Mouse (Mus musculus): ENCODE measurements at regions not wholly inside any gene's neighbourhood (a gene's known extent, or its start where the extent isn't known, plus 50 kb on each side); places are given as distances from the start of the nearest gene placed in this dataset.

GRCm38 (mm10) chr9:6027272-6027671 lies 141.1 kb upstream of the Pdgfd start:
- CTCF ChIA-PET, result no interaction called here

- CTCF ChIA-PET, result no interaction called here
Measured at GRCm38 (mm10) chr9:6066419-6066818, 102.0 kb upstream of the Pdgfd start.

DNA sequence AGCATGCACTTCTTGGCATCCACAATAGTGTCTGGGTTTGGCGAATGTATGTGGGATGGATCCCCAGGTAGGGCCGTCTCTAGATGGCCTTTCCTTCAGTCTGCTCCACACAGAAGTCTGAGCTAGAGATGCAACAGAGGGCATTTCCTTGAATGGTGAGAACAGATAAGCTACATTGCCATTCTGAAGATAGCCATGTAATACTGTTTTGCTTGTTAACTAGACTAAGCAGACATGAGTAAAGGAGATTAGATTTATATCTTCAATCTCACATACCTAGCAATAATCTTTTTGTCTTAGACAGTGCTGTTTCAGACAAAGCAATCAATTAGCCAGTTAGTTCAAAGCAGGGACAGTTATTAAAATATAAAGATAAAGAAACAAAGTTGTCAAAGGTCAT lies 100.9 kb upstream of the Pdgfd start:
- CTCF ChIA-PET, result interaction anchor here (0.6 kb wide), 1 partner anchor 16 kb away, joined by 5 read pairs; no protein-coding TSS in a partner anchor

GRCm38 (mm10) chr9:6081271-6081670 lies 87.1 kb upstream of the Pdgfd start:
- CTCF ChIA-PET, result no interaction called here

GRCm38 (mm10) chr9:6089913-6090312 lies 78.5 kb upstream of the Pdgfd start:
- CTCF ChIA-PET, result no interaction called here

DNA sequence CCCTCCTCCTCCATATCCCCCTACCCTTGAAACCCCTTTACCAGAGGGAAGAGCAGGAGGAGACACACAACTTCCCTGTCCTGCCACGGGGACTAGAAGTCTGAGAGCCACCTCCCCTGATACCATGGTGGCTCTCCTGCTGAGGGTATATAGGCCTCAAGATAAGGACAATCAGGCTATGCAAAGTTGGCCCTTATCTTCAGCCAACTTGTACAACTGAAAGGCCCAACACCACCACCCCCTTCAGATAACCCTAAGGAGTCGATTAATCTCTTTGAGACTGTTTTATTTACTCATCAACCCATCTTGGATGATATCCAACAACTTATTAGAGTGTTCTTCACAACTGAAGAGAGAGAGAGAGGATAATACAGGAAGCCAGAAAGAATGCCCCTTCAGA lies 77.6 kb upstream of the Pdgfd start:
- CTCF ChIA-PET, result no interaction called here

GRCm38 (mm10) chr9:6108093-6108492 lies 60.3 kb upstream of the Pdgfd start:
- CTCF ChIA-PET, result no interaction called here

Data from spleen, embryonic (tissue).